Mouse (Mus musculus) heart, embryonic 11.5 days (tissue): Measurements from ENCODE around the gene Fam171a2. TPM values are rescaled to one million over a fixed set of nuclear protein-coding genes. Genes with fewer than 3 reads are reported as not detected.
"Not testable (repeated sequence)": the region's sequence is repeated elsewhere in the genome, so short reads cannot be mapped to it uniquely, and the experiment has no call there.

Source experiments
- ATAC-seq: fragments of 200-750 bp; cut with Nextera tagmentation; replicated peaks from 2 replicates; pipeline ENCODE4 v1.8.0; 2017; ENCODE audit warnings: moderate library complexity; ENCODE audit not compliant: insufficient number of reproducible peaks, low FRiP score, low TSS enrichment
- H3K27ac ChIP-seq: fragments of 300-500 bp; sonication (generic); 2 replicates; pipeline ENCODE4 v1.5.1; 2014; ENCODE audit warnings: mild to moderate bottlenecking, low read depth, low read length
- H3K27me3 ChIP-seq: fragments of 300-500 bp; sonication (generic); 2 replicates; pipeline ENCODE4 v1.6.1; 2014; ENCODE audit warnings: mild to moderate bottlenecking, low read length, mixed read lengths; ENCODE audit not compliant: control insufficient read depth, insufficient read depth
- H3K36me3 ChIP-seq: fragments of 300-500 bp; sonication (generic); 2 replicates; pipeline ENCODE4 v1.6.1; 2014; ENCODE audit warnings: mild to moderate bottlenecking, low read length, moderate library complexity, mixed read lengths; ENCODE audit not compliant: control insufficient read depth, insufficient read depth
- H3K4me1 ChIP-seq: fragments of 300-500 bp; sonication (generic); 2 replicates; pipeline ENCODE4 v1.6.1; 2014; ENCODE audit warnings: low read length; ENCODE audit not compliant: control insufficient read depth, insufficient read depth
- H3K4me2 ChIP-seq: fragments of 300-500 bp; sonication (generic); 2 replicates; pipeline ENCODE4 v1.6.1; 2014; ENCODE audit warnings: mild to moderate bottlenecking, moderate library complexity
- H3K4me3 ChIP-seq: fragments of 300-500 bp; sonication (generic); 2 replicates; pipeline ENCODE4 v1.5.1; 2014; ENCODE audit warnings: low read depth, low read length
- H3K9ac ChIP-seq: fragments of 300-500 bp; sonication (generic); 2 replicates; pipeline ENCODE4 v1.6.1; 2014; ENCODE audit warnings: mild to moderate bottlenecking, low read depth, low read length, moderate library complexity
- H3K9me3 ChIP-seq: fragments of 300-500 bp; sonication (generic); replicated peaks from 2 replicates; pipeline ENCODE4 v1.6.1; 2016; ENCODE audit warnings: low read length; ENCODE audit not compliant: control insufficient read depth
- WGBS: fragments of 180-500 bp; shearing (Covaris S2); extraction: QIAGEN DNeasy Blood & Tissue Kit; methylation state at CpG from one replicate; pipeline ENCODE4 v1.1.7; 2014; ENCODE audit not compliant: insufficient replicate concordance; 5-methylcytosine and 5-hydroxymethylcytosine counted together
- microRNA-seq: library from miRNA; unstranded; fragments of <30 nt; microRNA quantifications from one replicate; pipeline ENCODE4, GENCODE M21; 2016; ENCODE audit warnings: borderline number of aligned reads
- polyA plus RNA-seq: library from polyadenylated mRNA; unstranded; fragments of >200 nt; fragmentation: Nextera tagmentation; extraction: Ambion mirVana; gene quantifications from 2 replicates; pipeline ENCODE4 v1.2.1, GENCODE M21; 2014

Fam171a2 gene
- polyA plus RNA-seq, 1 experiment from 2014 or later, result 5.1 TPM

DNA sequence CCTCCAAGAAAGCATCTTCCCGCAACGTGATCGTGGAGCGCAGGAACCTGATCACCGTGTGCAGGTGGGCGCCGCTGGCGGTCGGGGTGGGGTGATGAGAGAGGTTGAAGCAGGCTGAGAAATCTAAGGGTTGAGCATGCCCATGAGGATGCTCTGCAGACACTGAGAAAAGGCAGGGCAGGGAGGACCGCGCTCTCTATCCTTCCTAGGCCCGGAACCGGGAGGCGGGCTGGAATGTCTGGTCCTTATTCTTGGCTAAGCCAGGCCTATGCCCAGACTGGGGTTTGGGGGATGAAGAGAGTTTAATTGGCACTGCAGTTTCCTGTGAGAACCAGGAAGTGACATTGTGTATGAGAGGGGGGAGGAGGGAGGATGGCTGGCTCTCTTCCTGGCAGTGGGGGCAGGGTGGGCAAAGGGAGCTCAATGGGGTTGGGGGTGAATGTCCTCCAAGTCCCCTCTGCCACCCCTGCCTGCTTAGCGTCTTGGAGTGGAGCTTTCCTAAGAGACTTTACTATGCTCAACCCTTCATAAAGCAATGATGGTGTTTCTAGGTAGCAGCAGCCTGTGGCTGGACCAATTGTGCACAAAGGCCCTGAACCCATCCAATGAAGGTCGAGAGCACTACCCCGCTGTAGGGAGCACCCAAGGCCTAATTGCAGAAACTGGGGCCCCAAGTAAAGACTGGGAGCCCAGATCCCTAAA, 53.6 kb downstream of the Fam171a2 start:
- Histone ChIP-seq H3K27ac (no peak overlapping the region), H3K9ac (no peak overlapping the region), H3K4me3 (peak overlapping the region; percentile 43), H3K4me1 (peaks cover 12% of the 10 kb centered on the region), H3K27me3 (peaks cover 37% of the 10 kb centered on the region), H3K36me3 (no peaks in the 10 kb centered on the region), H3K9me3 (no peaks in the 10 kb centered on the region), H3K4me2 (peak overlapping the region; percentile 96)
- 11% methylated on average over 17 of the region's 17 CpGs for WGBS
- no peak for ATAC-seq

DNA sequence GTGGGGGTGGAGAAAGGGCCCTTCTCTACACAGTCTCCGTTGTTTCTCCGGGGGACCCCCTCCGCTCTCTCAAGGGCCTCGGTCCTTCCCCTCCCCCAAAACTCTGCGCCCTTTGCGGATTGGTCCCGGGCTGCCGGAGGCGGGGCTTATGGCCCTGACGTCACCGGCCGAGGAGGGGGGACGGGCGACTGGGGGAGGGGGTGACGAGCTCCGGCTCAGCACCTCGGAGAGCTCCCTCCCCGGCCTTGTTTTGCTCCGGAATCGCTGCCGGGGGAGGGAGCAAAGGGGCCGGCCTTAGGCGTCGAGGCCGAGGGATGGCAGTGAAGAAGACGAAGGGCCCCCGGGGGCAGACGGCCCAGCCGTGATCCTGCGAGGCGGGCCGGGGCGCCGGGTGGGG, 54.2 kb downstream of the Fam171a2 start, which contains the start of gene Rundc3a:
Rundc3a (plus strand) TSS at position 166 of the 397 bp plus-strand sequence.
- Histone ChIP-seq H3K9me3 (no peaks in the 10 kb centered on the region), H3K27me3 (peaks cover 31% of the 10 kb centered on the region), H3K9ac (no peak within 1 kb of the TSS), H3K4me2 (peak within 1 kb of the TSS; percentile 96), H3K36me3 (no peaks in the 10 kb centered on the region), H3K4me3 (peak within 1 kb of the TSS; percentile 43), H3K27ac (no peak within 1 kb of the TSS), H3K4me1 (peaks cover 12% of the 10 kb centered on the region)
- WGBS, result under 1% methylated on average over 32 of the region's 34 CpGs
- ATAC-seq, result peak; percentile 73

GRCm38 (mm10) chr11:102392441-102393237, 54.8 kb downstream of the Fam171a2 start:
- no peak for ATAC-seq
- WGBS, result 15% methylated on average over 15 of the region's 15 CpGs
- peaks cover 12% of the 10 kb centered on the region for H3K4me1 ChIP-seq

GRCm38 (mm10) chr11:102389436-102389835, 58.0 kb downstream of the Fam171a2 start:
- not testable (repeated sequence) for H3K4me1 ChIP-seq, H3K27me3 ChIP-seq, H3K4me3 ChIP-seq, H3K36me3 ChIP-seq, H3K4me2 ChIP-seq, ATAC-seq, H3K9me3 ChIP-seq, H3K27ac ChIP-seq, H3K9ac ChIP-seq
- WGBS, result 85% methylated on average over 4 of the region's 5 CpGs

More at GRCm38 (mm10) chr11:102392441-102393237, 54.8 kb downstream of the Fam171a2 start:
- H3K4me2 ChIP-seq, result peak overlapping the region; percentile 96
- no peaks in the 10 kb centered on the region for H3K36me3 ChIP-seq
- no peak overlapping the region for H3K9ac ChIP-seq
- peak overlapping the region; percentile 43 for H3K4me3 ChIP-seq
- peaks cover 25% of the 10 kb centered on the region for H3K27me3 ChIP-seq
- H3K27ac ChIP-seq, result no peak overlapping the region
- H3K9me3 ChIP-seq, result no peaks in the 10 kb centered on the region

Small RNA genes within 50 kb of the gene (microRNA-seq; reads per million reads assigned to microRNA genes)
- not detected for gene Mir6930

Other genes with a start within 250 kb of the Fam171a2 start
- 42.8 and 45.3 TPM in 2 replicates for gene Hdac5, start 217.5 kb downstream of the Fam171a2 start, polyA plus RNA-seq
- 12.7 and 13.2 TPM in 2 replicates for gene BC030867, start 198.8 kb downstream of the Fam171a2 start, polyA plus RNA-seq
- gene Asb16, start 178.9 kb downstream of the Fam171a2 start, polyA plus RNA-seq, result 0.23 TPM in 1 of 2 replicates, not detected in the other
- gene Tmub2, start 162.8 kb downstream of the Fam171a2 start, polyA plus RNA-seq, result 40.1 and 40.5 TPM in 2 replicates
- 9.9 and 12.0 TPM in 2 replicates for gene Atxn7l3, start 151.1 kb downstream of the Fam171a2 start, polyA plus RNA-seq
- 52.4 and 56.4 TPM in 2 replicates for gene Ubtf, start 127.9 kb downstream of the Fam171a2 start, polyA plus RNA-seq
- 102 and 112 TPM in 2 replicates for gene Slc4a1, start 81.5 kb downstream of the Fam171a2 start, polyA plus RNA-seq
- gene Rundc3a, start 54.3 kb downstream of the Fam171a2 start, polyA plus RNA-seq, result 1.3 TPM in 2 replicates
- 274 and 281 TPM in 2 replicates for gene Slc25a39, start 39.7 kb downstream of the Fam171a2 start, polyA plus RNA-seq
- gene Grn, start 17.4 kb downstream of the Fam171a2 start, polyA plus RNA-seq, result 110 and 113 TPM in 2 replicates
- 8.5 and 15.8 TPM in 2 replicates for gene Itga2b, start 22.4 kb upstream of the Fam171a2 start, polyA plus RNA-seq
- gene Gpatch8, start 108.7 kb upstream of the Fam171a2 start, polyA plus RNA-seq, result 26.4 and 36.5 TPM in 2 replicates
- 13.6 and 13.9 TPM in 2 replicates for gene Gm11627, start 131.8 kb upstream of the Fam171a2 start, polyA plus RNA-seq
- gene Fzd2, start 156.7 kb upstream of the Fam171a2 start, polyA plus RNA-seq, result 23.9 and 25.0 TPM in 2 replicates
- 0.96 and 1.1 TPM in 2 replicates for gene Meioc, start 216.0 kb upstream of the Fam171a2 start, polyA plus RNA-seq